Comparison of ENCODE assay signal across 8 mouse cellular contexts in the genomic region with DNA sequence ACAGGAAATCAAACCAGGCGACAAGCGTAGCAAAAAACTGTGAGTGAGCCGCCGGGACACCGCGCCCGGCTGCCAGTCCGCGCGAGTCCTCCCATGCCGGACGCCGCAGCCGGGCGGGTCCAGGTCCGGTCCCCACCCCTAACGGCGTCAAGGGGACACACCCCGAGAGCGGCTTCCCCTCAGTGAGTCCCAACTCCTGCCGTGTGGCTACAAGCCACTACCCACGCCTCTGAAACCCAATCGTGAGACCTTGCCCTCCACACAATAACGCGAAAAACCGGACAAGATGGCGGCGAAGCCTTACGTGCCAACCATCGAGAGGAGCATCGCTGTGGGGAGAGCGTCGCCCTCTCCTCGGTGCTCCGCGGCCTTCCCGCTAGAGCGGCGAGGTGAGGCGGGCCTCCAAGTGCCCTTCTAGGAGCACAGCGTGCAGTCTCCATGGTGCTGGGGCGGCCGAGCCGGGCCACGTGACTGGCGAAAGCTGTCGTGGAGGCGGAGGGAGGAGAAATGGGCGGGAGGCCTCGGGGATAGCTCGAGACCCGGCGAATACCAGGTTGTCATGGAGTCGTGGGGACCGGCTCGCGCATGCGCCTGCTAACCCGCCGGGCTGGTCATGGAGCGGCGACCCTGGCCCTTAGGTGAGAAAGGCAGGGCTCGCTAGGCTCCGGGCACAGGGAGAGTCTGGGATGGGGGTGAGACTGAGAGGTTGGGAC. TPM values are rescaled to one million over a fixed set of nuclear protein-coding genes. Genes with fewer than 3 reads are reported as not detected.
DNase-seq lines count a peak whose midpoint lies in the region; ATAC-seq lines count a peak whose summit lies in the region.

A gene (plus strand): TSS at position 182 of the 713 bp plus-strand sequence.

- H3K4me3 ChIP-seq in heart, embryonic 10.5 days, result peak within 1 kb of the TSS; percentile 78
- H3K4me3 ChIP-seq in kidney, embryonic 15.5 days (replicated peaks), result peak within 1 kb of the TSS; percentile 59

- no peaks in the 10 kb centered on the region for H3K27me3 ChIP-seq in heart, embryonic 10.5 days (ENCODE audit: insufficient read depth, poor library complexity, severe bottlenecking)
- no peaks in the 10 kb centered on the region for H3K27me3 ChIP-seq in kidney, embryonic 15.5 days

- no peaks in the 10 kb centered on the region for H3K36me3 ChIP-seq in heart, embryonic 10.5 days
- H3K36me3 ChIP-seq in kidney, embryonic 15.5 days, result no peaks in the 10 kb centered on the region

- peak; percentile 95 to 97 for DNase-seq in B cell, adult 2 months
- DNase-seq in brain, adult 2 months (ENCODE audit: low read depth, low spot score), result peak; percentile 100
- peak; percentile 100 for DNase-seq in heart, embryonic 10.5 days (ENCODE audit: low spot score)
- peak; percentile 99 for DNase-seq in liver
- DNase-seq in spleen, postnatal 4 days (ENCODE audit: low spot score in 2 of 2), result peak; percentile 97 to 98

- WGBS in heart, embryonic 10.5 days, result under 1% methylated on average over 64 of the region's 64 CpGs
- under 1% methylated on average over 64 of the region's 64 CpGs for WGBS in kidney, embryonic 15.5 days

- H3K9me3 ChIP-seq in heart, embryonic 10.5 days, result no peaks in the 10 kb centered on the region
- H3K9me3 ChIP-seq in kidney, embryonic 15.5 days (replicated peaks), result no peaks in the 10 kb centered on the region

- H3K9ac ChIP-seq in kidney, embryonic 15.5 days, result peak within 1 kb of the TSS; percentile 73

- H3K4me2 ChIP-seq in kidney, embryonic 15.5 days, result peak within 1 kb of the TSS; percentile 83

- peaks cover 45% of the 10 kb centered on the region for H3K4me1 ChIP-seq in heart, embryonic 10.5 days
- peaks cover 35% of the 10 kb centered on the region for H3K4me1 ChIP-seq in kidney, embryonic 15.5 days

- peak; percentile 92 for ATAC-seq in erythroblast, adult 5-6 weeks (replicated peaks; ENCODE audit: low FRiP score, poor library complexity, severe bottlenecking)
- ATAC-seq in kidney, embryonic 15.5 days (replicated peaks; ENCODE audit: low FRiP score), result peak; percentile 99
- peak; percentile 82 for ATAC-seq in monocyte, adult 5-6 weeks (replicated peaks; ENCODE audit: insufficient number of reproducible peaks, low FRiP score, low TSS enrichment, poor library complexity, severe bottlenecking)

- H3K27ac ChIP-seq in heart, embryonic 10.5 days, result peak within 1 kb of the TSS; percentile 100
- peak within 1 kb of the TSS; percentile 99 for H3K27ac ChIP-seq in kidney, embryonic 15.5 days

RNA-seq across cellular contexts. Expression of the gene that starts here (rescaled TPM):
- total RNA-seq in erythroblast, adult 5-6 weeks (2015; ENCODE audit: low replicate concordance), result 4.8 and 7.1 TPM in 2 replicates
- total RNA-seq in erythroblast, adult 5-6 weeks (2017; ENCODE audit: low replicate concordance), result 5.6 and 8.2 TPM in 2 replicates
- 26.7 and 33.8 TPM in 2 replicates for polyA plus RNA-seq in heart, embryonic 10.5 days (2016; fragmentation: Nextera tagmentation; extraction: Ambion mirVana)
- polyA plus RNA-seq in kidney, embryonic 15.5 days (2015; fragmentation: Nextera tagmentation; extraction: Ambion mirVana), result 20.9 and 22.7 TPM in 2 replicates
- 25.1 to 34.7 TPM (median 25.9 TPM) in 3 replicates for total RNA-seq in monocyte, adult 5-6 weeks (2017)

Comparison
In these comparisons a context has a peak if more than half of its experiments do, and no peak if none do; other contexts are left out.
1. Peak in every context shown above with its lines: DNase-seq, ATAC-seq, H3K4me3 ChIP-seq and H3K27ac ChIP-seq.